Mouse (Mus musculus): ENCODE data around the gene Snrnp35. TPM values are rescaled to one million over a fixed set of nuclear protein-coding genes. Genes with fewer than 3 reads are reported as not detected.

Gene Snrnp35
- polyA plus RNA-seq, 1 experiment from 2014 or later = 21.9 TPM

DNA sequence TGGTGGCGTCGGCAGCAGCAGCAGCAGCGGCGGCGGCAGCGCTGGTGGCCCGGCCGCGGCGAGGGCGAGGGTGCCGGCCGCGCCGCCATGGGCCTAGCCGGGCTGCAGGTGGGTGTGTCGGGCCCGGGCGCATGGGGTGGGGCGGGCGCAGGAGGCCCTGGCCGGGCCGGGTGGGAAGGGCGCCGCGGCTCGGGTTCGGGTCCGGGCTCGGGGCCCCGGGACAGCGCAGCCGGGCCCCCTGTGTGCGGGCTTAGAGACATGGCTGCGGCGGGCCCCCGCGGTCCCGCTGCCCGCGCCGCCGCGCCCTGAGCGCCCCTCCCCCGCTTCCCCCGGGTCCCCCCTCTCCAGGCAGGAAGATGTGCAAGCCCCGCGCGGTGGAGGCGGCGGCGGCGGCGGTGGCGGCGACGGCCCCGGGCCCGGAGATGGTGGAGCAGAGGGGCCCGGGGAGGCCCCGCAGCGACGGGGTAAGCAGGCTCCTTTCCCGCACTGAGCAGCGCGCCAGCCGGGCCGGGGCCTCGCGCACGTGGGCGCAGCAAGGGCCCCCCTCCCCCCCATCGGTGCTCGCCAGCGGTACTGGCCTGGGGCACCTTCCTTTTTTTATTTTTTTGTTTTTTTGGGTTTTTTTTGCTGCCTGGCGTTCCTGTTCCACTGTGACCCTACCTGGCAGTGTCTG, 37.2 kb upstream of the Snrnp35 start:
- Histone ChIP-seq H3K27me3 (replicated peaks; ENCODE audit: control insufficient read depth, insufficient read depth, low read length) (no peaks in the 10 kb centered on the region), H3K4me3 (ENCODE audit: low read length) (peak overlapping the region; percentile 60), H3K9me3 (ENCODE audit: control insufficient read depth, low read length) (no peaks in the 10 kb centered on the region), H3K36me3 (ENCODE audit: control insufficient read depth, insufficient read depth, low read length) (peaks cover 17% of the 10 kb centered on the region), H3K9ac (ENCODE audit: low read depth, low read length) (peak overlapping the region; percentile 99), H3K27ac (ENCODE audit: low read depth, low read length) (peak overlapping the region; percentile 86), H3K4me2 (ENCODE audit: low read length) (peak overlapping the region; percentile 90), H3K4me1 (ENCODE audit: control insufficient read depth, insufficient read depth, low read depth, low read length) (peaks cover 22% of the 10 kb centered on the region)
- ATAC-seq = peak; percentile 65
- WGBS = 0% methylated on average over 47 of the region's 77 CpGs

DNA sequence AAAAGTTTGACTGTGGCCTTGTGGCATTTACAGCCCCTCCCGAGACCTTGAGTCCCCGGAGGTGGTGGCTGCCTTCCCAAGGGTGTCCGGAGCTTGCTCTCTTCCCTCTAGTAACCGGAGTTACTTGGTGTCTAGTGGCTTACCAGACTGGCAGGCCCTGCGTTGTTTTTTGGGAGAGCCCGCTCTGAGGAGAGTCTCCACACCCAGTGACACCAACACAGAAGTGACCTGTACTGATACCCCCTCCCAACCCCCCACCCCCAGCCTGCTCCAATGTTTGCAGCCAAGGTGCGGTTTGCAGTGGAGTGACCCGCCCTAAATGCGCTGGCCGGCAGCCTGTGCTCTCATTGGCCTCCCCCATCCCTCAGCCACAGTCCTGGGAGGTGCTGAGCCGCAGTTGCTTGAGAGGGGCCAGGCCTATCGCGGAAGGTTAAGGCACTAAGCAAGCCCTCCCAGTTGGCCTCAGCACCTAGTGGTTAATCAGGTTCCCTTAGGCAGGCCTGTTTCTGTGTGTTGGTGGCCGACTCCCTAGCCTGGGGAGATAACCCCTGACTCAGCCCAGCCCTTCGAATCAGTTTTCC, 36.5 kb upstream of the Snrnp35 start:
- H3K4me1 ChIP-seq (ENCODE audit: control insufficient read depth, insufficient read depth, low read depth, low read length) = peaks cover 19% of the 10 kb centered on the region
- H3K9me3 ChIP-seq (ENCODE audit: control insufficient read depth, low read length) = no peaks in the 10 kb centered on the region
- H3K36me3 ChIP-seq (ENCODE audit: control insufficient read depth, insufficient read depth, low read length) = peaks cover 23% of the 10 kb centered on the region
- no peak overlapping the region; the same call in 1 of the 2 replicates for H3K27ac ChIP-seq (ENCODE audit: low read depth, low read length)
- peak overlapping the region; percentile 90 for H3K4me2 ChIP-seq (ENCODE audit: low read length)
- WGBS = 3% methylated on average over 15 of the region's 15 CpGs
- ATAC-seq = 0 out of 2 replicates have a peak, but pooled peaks have one; percentile 17
- no peaks in the 10 kb centered on the region for H3K27me3 ChIP-seq (replicated peaks; ENCODE audit: control insufficient read depth, insufficient read depth, low read length)
- peak overlapping the region; percentile 60 for H3K4me3 ChIP-seq (ENCODE audit: low read length)
- peak overlapping the region; percentile 99 for H3K9ac ChIP-seq (ENCODE audit: low read depth, low read length)

DNA sequence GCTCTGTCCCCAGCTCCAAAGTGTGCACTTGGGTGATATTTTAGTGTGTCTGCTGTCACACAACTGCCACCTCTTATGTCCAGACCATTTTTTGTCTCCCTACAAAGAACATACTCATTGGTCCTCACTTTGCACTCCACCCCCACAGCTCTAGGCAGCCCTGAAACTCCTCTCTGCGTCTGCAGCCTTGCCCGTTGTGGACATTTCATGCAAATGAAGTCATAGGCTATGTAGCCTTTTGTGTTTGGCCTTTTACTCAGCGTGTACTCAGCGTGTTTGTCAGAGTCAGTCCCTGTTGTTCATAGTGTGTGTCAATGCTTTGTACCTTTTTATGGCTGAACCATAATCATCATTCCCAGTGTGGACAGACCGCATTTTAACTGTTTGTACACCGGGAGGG, 33.4 kb upstream of the Snrnp35 start:
- H3K4me1 ChIP-seq (ENCODE audit: control insufficient read depth, insufficient read depth, low read depth, low read length) = peaks cover 22% of the 10 kb centered on the region
- H3K9ac ChIP-seq (ENCODE audit: low read depth, low read length) = no peak overlapping the region
- H3K36me3 ChIP-seq (ENCODE audit: control insufficient read depth, insufficient read depth, low read length) = peaks cover 40% of the 10 kb centered on the region
- H3K4me3 ChIP-seq (ENCODE audit: low read length) = no peak overlapping the region
- no peak overlapping the region for H3K27ac ChIP-seq (ENCODE audit: low read depth, low read length)
- no peak overlapping the region for H3K4me2 ChIP-seq (ENCODE audit: low read length)
- H3K27me3 ChIP-seq (replicated peaks; ENCODE audit: control insufficient read depth, insufficient read depth, low read length) = no peaks in the 10 kb centered on the region
- WGBS = 68% methylated on average over 6 of the region's 6 CpGs
- no peaks in the 10 kb centered on the region for H3K9me3 ChIP-seq (ENCODE audit: control insufficient read depth, low read length)
- ATAC-seq = no peak

DNA sequence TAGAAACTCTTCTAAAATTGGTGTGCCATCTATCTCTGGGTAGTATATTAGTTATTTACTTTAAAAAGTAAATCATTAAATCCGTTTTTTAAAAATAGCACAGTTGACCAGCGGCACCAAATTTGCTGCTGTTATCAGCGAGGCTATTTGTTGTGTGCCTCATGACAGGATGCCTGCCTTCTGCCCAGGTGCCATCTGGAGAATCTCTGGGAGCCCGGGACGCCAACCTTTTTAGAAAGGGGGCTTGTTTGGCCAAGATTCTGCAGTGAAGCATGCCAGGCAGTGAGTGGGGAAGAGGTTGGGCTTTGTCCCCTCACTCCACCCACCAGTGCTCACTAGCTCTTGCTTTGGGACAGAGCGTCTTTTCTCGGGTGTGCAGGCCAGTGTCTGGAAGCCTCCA, 32.9 kb upstream of the Snrnp35 start:
- Histone ChIP-seq H3K36me3 (ENCODE audit: control insufficient read depth, insufficient read depth, low read length) (peaks cover 40% of the 10 kb centered on the region), H3K27ac (ENCODE audit: low read depth, low read length) (no peak overlapping the region)

DNA sequence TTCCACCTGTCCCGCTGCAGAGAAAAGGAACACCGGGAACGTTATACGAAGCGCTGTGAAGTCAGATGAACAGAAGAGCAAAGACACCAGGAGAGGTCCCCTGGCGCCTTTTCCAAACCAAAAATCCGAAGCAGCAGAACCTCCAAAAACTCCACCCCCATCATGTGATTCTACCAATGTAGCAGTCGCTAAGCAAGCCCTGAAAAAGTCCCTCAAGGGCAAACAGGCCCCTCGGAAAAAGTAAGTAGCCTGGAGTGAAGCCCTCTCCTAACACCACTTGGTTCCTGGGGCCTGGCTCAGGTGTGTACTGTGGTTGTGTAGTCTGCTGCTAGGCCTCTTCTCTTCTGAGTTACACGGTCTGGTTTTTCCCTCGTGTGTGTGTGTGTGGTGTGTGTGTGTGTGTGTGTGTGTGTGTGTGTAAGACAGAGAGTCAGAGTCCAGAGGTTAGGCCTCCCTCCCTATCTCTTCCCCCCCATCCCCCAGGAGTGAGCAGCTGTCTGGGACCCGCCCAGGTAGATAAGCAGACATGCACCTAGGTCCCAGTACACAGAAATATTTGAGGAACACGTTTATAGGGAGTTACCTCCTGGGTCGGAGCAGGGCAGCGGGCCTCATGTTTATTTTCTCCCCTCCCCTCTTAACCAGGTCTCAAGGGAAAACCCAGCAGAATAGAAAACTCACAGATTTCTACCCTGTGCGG, 32.1 kb upstream of the Snrnp35 start:
- Histone ChIP-seq H3K9ac (ENCODE audit: low read depth, low read length) (no peak overlapping the region), H3K9me3 (ENCODE audit: control insufficient read depth, low read length) (no peaks in the 10 kb centered on the region), H3K36me3 (ENCODE audit: control insufficient read depth, insufficient read depth, low read length) (peaks cover 43% of the 10 kb centered on the region), H3K4me1 (ENCODE audit: control insufficient read depth, insufficient read depth, low read depth, low read length) (peaks cover 17% of the 10 kb centered on the region), H3K4me3 (ENCODE audit: low read length) (no peak overlapping the region), H3K4me2 (ENCODE audit: low read length) (no peak overlapping the region), H3K27me3 (replicated peaks; ENCODE audit: control insufficient read depth, insufficient read depth, low read length) (no peaks in the 10 kb centered on the region), H3K27ac (ENCODE audit: low read depth, low read length) (no peak overlapping the region)
- ATAC-seq = no peak
- WGBS = 83% methylated on average over 15 of the region's 16 CpGs

More for the DNA sequence above, 32.9 kb upstream of the Snrnp35 start:
- Histone ChIP-seq H3K9ac (ENCODE audit: low read depth, low read length) (no peak overlapping the region), H3K4me2 (ENCODE audit: low read length) (no peak overlapping the region), H3K9me3 (ENCODE audit: control insufficient read depth, low read length) (no peaks in the 10 kb centered on the region), H3K4me1 (ENCODE audit: control insufficient read depth, insufficient read depth, low read depth, low read length) (peaks cover 17% of the 10 kb centered on the region), H3K4me3 (ENCODE audit: low read length) (no peak overlapping the region), H3K27me3 (replicated peaks; ENCODE audit: control insufficient read depth, insufficient read depth, low read length) (no peaks in the 10 kb centered on the region)
- WGBS = 88% methylated on average over 7 of the region's 7 CpGs
- no peak for ATAC-seq

DNA sequence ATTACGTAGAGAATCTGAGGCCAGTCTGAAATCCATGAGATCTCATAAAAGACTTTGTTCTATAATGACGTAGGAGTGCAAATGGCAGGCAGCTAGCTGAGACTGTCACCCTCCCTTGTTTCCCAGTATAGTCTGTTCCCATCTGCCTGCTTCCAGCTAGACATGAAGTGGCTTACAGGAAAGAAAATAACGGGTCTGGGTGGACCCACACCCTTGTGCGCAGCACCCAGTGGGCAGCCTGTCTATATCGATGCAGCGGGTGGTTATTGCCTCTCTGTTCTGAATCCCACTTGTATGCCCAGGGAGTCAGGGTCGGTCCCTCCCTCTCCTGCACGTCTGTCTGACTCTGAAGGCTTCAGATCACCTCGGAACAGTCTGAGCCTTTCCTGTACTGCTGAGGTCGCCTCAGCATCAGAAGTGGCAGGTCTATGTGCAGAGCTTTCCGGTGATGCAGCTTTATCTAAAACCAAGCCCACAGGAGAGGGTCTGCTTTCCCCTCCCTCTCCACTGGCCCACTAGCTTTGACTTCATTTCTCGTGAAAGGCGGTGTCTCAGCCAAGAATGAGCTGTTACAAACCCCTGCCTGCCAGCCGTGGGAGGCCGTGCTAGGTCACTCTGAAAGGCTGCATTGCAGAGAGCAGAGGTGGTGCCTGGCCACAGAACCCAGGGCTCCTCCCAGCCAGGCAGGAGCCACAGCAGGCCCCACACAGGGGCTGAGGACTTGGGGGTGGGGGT, 30.3 kb upstream of the Snrnp35 start:
- WGBS = 76% methylated on average over 15 of the region's 15 CpGs
- H3K4me3 ChIP-seq (ENCODE audit: low read length) = no peak overlapping the region
- H3K9ac ChIP-seq (ENCODE audit: low read depth, low read length) = no peak overlapping the region
- peaks cover 8% of the 10 kb centered on the region; the same call in 1 of the 2 replicates for H3K4me1 ChIP-seq (ENCODE audit: control insufficient read depth, insufficient read depth, low read depth, low read length)
- no peak overlapping the region for H3K4me2 ChIP-seq (ENCODE audit: low read length)
- no peaks in the 10 kb centered on the region for H3K9me3 ChIP-seq (ENCODE audit: control insufficient read depth, low read length)
- peaks cover 57% of the 10 kb centered on the region for H3K36me3 ChIP-seq (ENCODE audit: control insufficient read depth, insufficient read depth, low read length)
- no peak for ATAC-seq
- peak overlapping the region; percentile 69; the same call in 1 of the 2 replicates for H3K27ac ChIP-seq (ENCODE audit: low read depth, low read length)
- no peaks in the 10 kb centered on the region for H3K27me3 ChIP-seq (replicated peaks; ENCODE audit: control insufficient read depth, insufficient read depth, low read length)

DNA sequence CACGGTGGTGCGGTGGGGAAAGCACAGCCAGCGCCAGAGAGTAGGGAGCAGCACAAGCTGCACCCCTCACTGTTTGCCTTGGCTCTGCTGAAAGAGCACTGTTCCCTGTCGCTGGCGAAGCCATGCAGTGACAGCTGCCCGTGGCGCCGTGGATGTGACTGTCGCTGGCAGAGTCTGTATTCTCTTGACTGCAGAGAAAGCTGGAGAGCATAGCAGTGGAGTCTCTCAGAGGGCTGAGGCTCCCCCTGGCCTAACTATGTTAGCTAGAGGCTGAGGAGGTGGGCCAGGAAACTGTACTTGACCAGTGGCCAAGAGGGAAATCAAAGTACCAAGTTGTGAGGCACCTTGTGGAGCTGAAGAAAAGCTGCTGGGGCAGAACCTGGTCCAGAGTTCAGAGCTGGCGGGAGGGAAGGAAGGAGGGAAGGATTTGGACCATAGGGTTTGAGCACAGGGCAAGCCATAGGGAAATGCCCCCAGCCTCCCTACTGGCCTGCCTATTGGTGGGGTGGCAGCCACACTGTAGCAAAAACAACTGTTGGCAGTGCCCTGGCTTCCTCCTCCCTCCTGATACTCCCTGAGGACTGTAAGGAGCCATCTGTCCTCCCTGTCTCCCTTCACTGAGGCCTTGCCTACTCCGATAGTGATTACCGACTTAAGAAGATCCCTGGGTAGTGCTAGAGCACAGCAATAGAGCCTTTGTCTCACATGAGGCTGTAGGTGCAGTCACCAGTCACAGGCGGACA, 29.4 kb upstream of the Snrnp35 start:
- Histone ChIP-seq H3K4me1 (ENCODE audit: control insufficient read depth, insufficient read depth, low read depth, low read length) (peaks cover 8% of the 10 kb centered on the region; the same call in 1 of the 2 replicates), H3K36me3 (ENCODE audit: control insufficient read depth, insufficient read depth, low read length) (peaks cover 62% of the 10 kb centered on the region), H3K9ac (ENCODE audit: low read depth, low read length) (no peak overlapping the region), H3K4me2 (ENCODE audit: low read length) (no peak overlapping the region), H3K27ac (ENCODE audit: low read depth, low read length) (peak overlapping the region; percentile 69), H3K4me3 (ENCODE audit: low read length) (no peak overlapping the region), H3K27me3 (replicated peaks; ENCODE audit: control insufficient read depth, insufficient read depth, low read length) (no peaks in the 10 kb centered on the region), H3K9me3 (ENCODE audit: control insufficient read depth, low read length) (no peaks in the 10 kb centered on the region)
- ATAC-seq = no peak
- 81% methylated on average over 13 of the region's 13 CpGs for WGBS

DNA sequence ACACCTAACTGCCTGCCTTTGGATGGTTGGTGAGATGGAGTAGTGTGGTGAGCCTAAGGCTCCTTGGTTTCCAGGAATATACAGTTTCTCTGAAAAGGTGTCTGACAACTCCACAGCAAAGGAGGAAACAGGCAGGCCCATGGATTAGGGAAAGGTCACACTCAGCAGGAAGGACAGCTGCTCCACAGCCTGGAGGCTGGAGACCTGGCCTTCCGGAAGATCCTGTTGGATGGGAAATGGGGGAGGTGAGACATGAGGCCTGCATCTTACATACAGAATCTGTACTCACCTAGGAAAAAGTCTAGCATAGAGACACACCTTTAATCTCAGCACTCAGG, 28.9 kb upstream of the Snrnp35 start:
- no peak for ATAC-seq
- Histone ChIP-seq H3K9ac (ENCODE audit: low read depth, low read length) (no peak overlapping the region), H3K4me1 (ENCODE audit: control insufficient read depth, insufficient read depth, low read depth, low read length) (peaks cover 8% of the 10 kb centered on the region; the same call in 1 of the 2 replicates), H3K4me2 (ENCODE audit: low read length) (no peak overlapping the region), H3K36me3 (ENCODE audit: control insufficient read depth, insufficient read depth, low read length) (peaks cover 63% of the 10 kb centered on the region), H3K27me3 (replicated peaks; ENCODE audit: control insufficient read depth, insufficient read depth, low read length) (no peaks in the 10 kb centered on the region), H3K9me3 (ENCODE audit: control insufficient read depth, low read length) (no peaks in the 10 kb centered on the region), H3K4me3 (ENCODE audit: low read length) (no peak overlapping the region), H3K27ac (ENCODE audit: low read depth, low read length) (peak overlapping the region; percentile 49)
- WGBS = 70% methylated on average over 1 of the region's 1 CpGs
